Mouse (Mus musculus) CH12.LX (cell line): Measurements from ENCODE around the gene Tepsin. TPM values are rescaled to one million over a fixed set of nuclear protein-coding genes. Genes with fewer than 3 reads are reported as not detected.

Experiments used
- DNase-seq: peaks from one replicate; pipeline ENCODE4 v3.0.0-alpha.2; 2013; ENCODE audit errors: extremely low read depth
- H3K27ac ChIP-seq: 2 replicates; pipeline ENCODE4 v1.5.1; 2012; ENCODE audit warnings: low read depth, mild to moderate bottlenecking, control low read depth, moderate library complexity; ENCODE audit not compliant: insufficient read depth
- H3K27me3 ChIP-seq: replicated peaks from 2 replicates; pipeline ENCODE3; 2012; ENCODE audit warnings: inconsistent platforms
- H3K36me3 ChIP-seq, 2 experiments: replicated peaks in 1 of 2; 2 replicates each; pipeline versions ENCODE3 to v1.6.1; 2012; ENCODE audit warnings: inconsistent platforms in 1 of 2, low read length in 1 of 2, mild to moderate bottlenecking in 1 of 2, mixed read lengths in 1 of 2, moderate library complexity in 1 of 2; ENCODE audit not compliant: control insufficient read depth in 1 of 2, insufficient read depth in 1 of 2
- H3K4me1 ChIP-seq, 2 experiments: 2 replicates each; pipeline ENCODE4 v1.6.1; 2012; ENCODE audit warnings: inconsistent platforms in 1 of 2, moderate library complexity in 1 of 2; ENCODE audit not compliant: insufficient read depth in 2 of 2, control insufficient read depth in 1 of 2
- H3K4me2 ChIP-seq: 2 replicates; pipeline ENCODE4 v1.6.1; 2012; ENCODE audit warnings: low read depth, mild to moderate bottlenecking, control low read depth; ENCODE audit not compliant: poor library complexity, insufficient read depth, severe bottlenecking
- H3K4me3 ChIP-seq, 3 experiments: fragments of 150-350 bp in 1 of 3; sonication (generic) in 1 of 3; replicated peaks in 1 of 3; 2 replicates each; pipeline versions ENCODE3 to v1.5.1; 2011 to 2012; ENCODE audit warnings: low read depth in 2 of 3, low read length in 2 of 3, mild to moderate bottlenecking in 2 of 3, moderate library complexity in 2 of 3, control low read depth in 1 of 3, improper control_type of control experiment in 1 of 3, inconsistent platforms in 1 of 3, mixed read lengths in 1 of 3; ENCODE audit not compliant: poor library complexity in 1 of 3
- H3K79me2 ChIP-seq: replicated peaks from 2 replicates; pipeline ENCODE4 v1.6.1; 2012; ENCODE audit warnings: mild to moderate bottlenecking, moderate library complexity; ENCODE audit not compliant: control insufficient read depth, poor library complexity, insufficient read depth, severe bottlenecking; ENCODE audit errors: extremely low read depth
- H3K9ac ChIP-seq: 2 replicates; pipeline ENCODE4 v1.6.1; 2012; ENCODE audit warnings: low read depth, mild to moderate bottlenecking, control low read depth, moderate library complexity; ENCODE audit not compliant: insufficient read depth
- H3K9me3 ChIP-seq: replicated peaks from 2 replicates; pipeline ENCODE3; 2012; ENCODE audit warnings: low read length, inconsistent platforms, mixed read lengths
- CHD1 ChIP-seq: IDR thresholded peaks from 2 replicates; pipeline ENCODE4 v1.6.1; 2012; ENCODE audit warnings: low read depth, low read length, improper control_type of control experiment, inconsistent platforms
- CHD2 ChIP-seq: IDR thresholded peaks from 2 replicates; pipeline ENCODE4 v1.6.1; 2011; ENCODE audit warnings: low read length, improper control_type of control experiment
- CTCF ChIP-seq, 2 experiments: IDR thresholded peaks in 1 of 2; conservative IDR thresholded peaks in 1 of 2; 2 replicates each; pipeline ENCODE4 v1.5.1; 2011 to 2012; ENCODE audit warnings: low read depth in 2 of 2, low read length in 2 of 2, improper control_type of control experiment in 1 of 2, inconsistent platforms in 1 of 2, mild to moderate bottlenecking in 1 of 2, moderate library complexity in 1 of 2
- E2F4 ChIP-seq: IDR thresholded peaks from 2 replicates; pipeline ENCODE4 v1.6.1; 2011; ENCODE audit warnings: low read depth, low read length, improper control_type of control experiment; ENCODE audit not compliant: insufficient replicate concordance
- ELF1 ChIP-seq: IDR thresholded peaks from 2 replicates; pipeline ENCODE4 v1.6.1; 2014; ENCODE audit warnings: low read depth, mild to moderate bottlenecking, inconsistent platforms, low read length, improper control_type of control experiment
- EP300 ChIP-seq: IDR thresholded peaks from 2 replicates; pipeline ENCODE4 v1.6.1; 2011; ENCODE audit warnings: low read length, improper control_type of control experiment
- ETS1 ChIP-seq: conservative IDR thresholded peaks from 2 replicates; pipeline ENCODE4 v1.6.1; 2012; ENCODE audit warnings: low read depth, mild to moderate bottlenecking, inconsistent platforms, low read length, improper control_type of control experiment, moderate library complexity
- IRF4 ChIP-seq: IDR thresholded peaks from 2 replicates; pipeline ENCODE4 v1.6.1; 2014; ENCODE audit warnings: low read depth, mild to moderate bottlenecking, inconsistent platforms, low read length, improper control_type of control experiment
- JUN ChIP-seq: IDR thresholded peaks from 2 replicates; pipeline ENCODE4 v1.6.1; 2011; ENCODE audit warnings: low read depth, mild to moderate bottlenecking, low read length, improper control_type of control experiment, moderate library complexity; ENCODE audit not compliant: insufficient read depth
- MAFK ChIP-seq: IDR thresholded peaks from 2 replicates; pipeline ENCODE4 v1.6.1; 2011; ENCODE audit warnings: low read length, improper control_type of control experiment; ENCODE audit not compliant: insufficient replicate concordance
- MAZ ChIP-seq: IDR thresholded peaks from 2 replicates; pipeline ENCODE4 v1.6.1; 2012; ENCODE audit warnings: low read depth, mild to moderate bottlenecking, inconsistent platforms, low read length, improper control_type of control experiment, moderate library complexity
- MEF2A ChIP-seq: IDR thresholded peaks from 2 replicates; pipeline ENCODE4 v1.6.1; 2014; ENCODE audit warnings: low read depth, mild to moderate bottlenecking, inconsistent platforms, low read length, improper control_type of control experiment, borderline replicate concordance
- MYC ChIP-seq: IDR thresholded peaks from 2 replicates; pipeline ENCODE4 v1.6.1; 2011; ENCODE audit warnings: low read depth, mild to moderate bottlenecking, improper control_type of control experiment, low read length
- POLR2AphosphoS2 ChIP-seq: IDR thresholded peaks from 2 replicates; pipeline ENCODE4 v1.6.1; 2011; ENCODE audit warnings: low read depth, low read length, improper control_type of control experiment
- RAD21 ChIP-seq: IDR thresholded peaks from 2 replicates; pipeline ENCODE4 v1.6.1; 2011; ENCODE audit warnings: low read depth, mild to moderate bottlenecking, low read length, improper control_type of control experiment, moderate library complexity
- RCOR1 ChIP-seq: conservative IDR thresholded peaks from 2 replicates; pipeline ENCODE4 v1.6.1; 2012; ENCODE audit warnings: low read depth, mild to moderate bottlenecking, inconsistent platforms, low read length, improper control_type of control experiment
- SMC3 ChIP-seq: IDR thresholded peaks from 2 replicates; pipeline ENCODE4 v1.6.1; 2011; ENCODE audit warnings: low read depth, low read length, improper control_type of control experiment
- TBP ChIP-seq: conservative IDR thresholded peaks from 2 replicates; pipeline ENCODE4 v1.6.1; 2011; ENCODE audit warnings: low read depth, low read length, improper control_type of control experiment
- TCF12 ChIP-seq: IDR thresholded peaks from 2 replicates; pipeline ENCODE4 v1.6.1; 2014; ENCODE audit warnings: low read depth, mild to moderate bottlenecking, inconsistent platforms, low read length, improper control_type of control experiment
- UBTF ChIP-seq: IDR thresholded peaks from 2 replicates; pipeline ENCODE4 v1.6.1; 2012; ENCODE audit warnings: low read depth, mild to moderate bottlenecking, inconsistent platforms, low read length, improper control_type of control experiment, moderate library complexity
- USF2 ChIP-seq: conservative IDR thresholded peaks from 2 replicates; pipeline ENCODE4 v1.6.1; 2011; ENCODE audit warnings: low read depth, low read length, improper control_type of control experiment
- ZKSCAN1 ChIP-seq: IDR thresholded peaks from 2 replicates; pipeline ENCODE4 v1.6.1; 2012; ENCODE audit warnings: low read depth, inconsistent platforms, low read length, improper control_type of control experiment, borderline replicate concordance
- ZMIZ1 ChIP-seq: IDR thresholded peaks from 2 replicates; pipeline ENCODE4 v1.6.1; 2012; ENCODE audit warnings: low read depth, mild to moderate bottlenecking, inconsistent platforms, low read length, improper control_type of control experiment
- ZNF384 ChIP-seq: IDR thresholded peaks from 2 replicates; pipeline ENCODE4 v1.6.1; 2012; ENCODE audit warnings: low read depth, low read length, improper control_type of control experiment, inconsistent platforms
- dilution Hi-C: fragments of 300-500 bp; cut with MboI; formaldehyde crosslinking; loops from 2 replicates; pipeline ENCODE4 v1.14.3; 2020; ENCODE audit warnings: low sequenced_read_pairs; ENCODE audit not compliant: extremely low pct_unique_long_range_greater_than_20kb, extremely low pct_ligation_motif_present
- in situ Hi-C: fragments of 300-500 bp; cut with MboI; formaldehyde crosslinking; loops from 3 replicates; pipeline ENCODE4 v1.14.3; 2019; ENCODE audit warnings: low sequenced_read_pairs, low pct_ligation_motif_present, low pct_unique_long_range_greater_than_20kb, mixed read lengths
- polyA plus RNA-seq: library from polyadenylated mRNA; unstranded; fragments of >175 nt; gene quantifications from 2 replicates; pipeline ENCODE4 v1.2.1, GENCODE M21; 2012; ENCODE audit warnings: low read depth; ENCODE audit not compliant: insufficient read length
- total RNA-seq, 2 experiments: library from RNA; depleted of rRNA; stranded (reverse); fragments of 300-350 nt in 1 of 2; fragments of >200 nt in 1 of 2; gene quantifications; 2 replicates each; pipeline ENCODE4 v1.2.3; 2012 to 2014

Tepsin gene
- total and polyA plus RNA-seq, 3 experiments, result 13.7 to 22.1 (median 14.2) TPM

GRCm38 (mm10) chr11:120143708-120144497, 45.4 kb upstream of the Tepsin start:
- no peak overlapping the region for H3K27ac ChIP-seq
- H3K36me3 ChIP-seq, result peaks cover 37 to 88% of the 10 kb centered on the region in 2 experiments
- no peak overlapping the region for H3K4me2 ChIP-seq
- TF ChIP-seq RCOR1 (no peak), E2F4 (no peak), CHD1 (no peak), CTCF (conservative IDR thresholded peaks at IDR 0.05 in 1 of 2, IDR thresholded peaks at IDR 0.05 in 1 of 2; ENCODE audit: low read depth in 2 of 2, low read length in 2 of 2) (no peak), MEF2A (no peak)
- TF ChIP-seq, all 38 proteins: peak for 0
- dilution Hi-C loops, result no loop called here
- no peak overlapping the region for H3K9ac ChIP-seq
- peaks cover under 1 to 50% of the 10 kb centered on the region in 2 experiments; a peak in 3 of 4 replicates for H3K4me1 ChIP-seq
- H3K79me2 ChIP-seq, result peaks cover 29% of the 10 kb centered on the region
- no peak overlapping the region for H3K4me3 ChIP-seq
- no peak for DNase-seq
- no peaks in the 10 kb centered on the region for H3K27me3 ChIP-seq
- in situ Hi-C loops, result no loop called here
- no peaks in the 10 kb centered on the region for H3K9me3 ChIP-seq

- H3K27ac ChIP-seq, result no peak overlapping the region
- in situ Hi-C loops, result no loop called here
- dilution Hi-C loops, result no loop called here
- peaks cover 17% of the 10 kb centered on the region for H3K79me2 ChIP-seq
- H3K4me3 ChIP-seq, result no peak overlapping the region
- no peaks in the 10 kb centered on the region for H3K9me3 ChIP-seq
- H3K4me1 ChIP-seq, result peaks cover 0 to 40% of the 10 kb centered on the region in 2 experiments; a peak in 2 of 4 replicates
- no peak overlapping the region for H3K4me2 ChIP-seq
- TF ChIP-seq SMC3, result 0 out of 2 replicates have a peak, but pooled peaks have one; percentile 4
- TF ChIP-seq RAD21, result peak; percentile 18
- TF ChIP-seq CTCF (conservative IDR thresholded peaks at IDR 0.05 in 1 of 2, IDR thresholded peaks at IDR 0.05 in 1 of 2; ENCODE audit: low read depth in 2 of 2, low read length in 2 of 2), result peak in 1 of 2 experiments; percentile 37; a peak in 2 of 4 replicates
- TF ChIP-seq TBP, result no peak
- no peak for TF ChIP-seq CHD2
- TF ChIP-seq ZNF384, result peak; percentile 83
- TF ChIP-seq, all 38 proteins: peak for 4
- Histone ChIP-seq H3K27me3 (no peaks in the 10 kb centered on the region), H3K36me3 (peaks cover 46 to 92% of the 10 kb centered on the region in 2 experiments), H3K9ac (no peak overlapping the region)
- no peak for DNase-seq
Observed at GRCm38 (mm10) chr11:120142601-120143051, 44.1 kb upstream of the Tepsin start.

- Histone ChIP-seq H3K4me1 (peaks cover 0 to 33% of the 10 kb centered on the region in 2 experiments; a peak in 2 of 4 replicates), H3K27ac (no peak overlapping the region), H3K27me3 (no peaks in the 10 kb centered on the region), H3K4me3 (no peak overlapping the region), H3K9ac (no peak overlapping the region), H3K36me3 (peaks cover 53 to 90% of the 10 kb centered on the region in 2 experiments), H3K9me3 (no peaks in the 10 kb centered on the region), H3K4me2 (no peak overlapping the region), H3K79me2 (no peaks in the 10 kb centered on the region)
- in situ Hi-C loops, result no loop called here
- no peak for DNase-seq
- dilution Hi-C loops, result no loop called here
- no peak for TF ChIP-seq JUN
- TF ChIP-seq USF2, result no peak
- TF ChIP-seq MYC, result no peak
- TF ChIP-seq UBTF, result no peak
- no peak for TF ChIP-seq ZKSCAN1
- no peak for TF ChIP-seq MAZ
- TF ChIP-seq ETS1, result no peak
- TF ChIP-seq ZMIZ1, result no peak
- TF ChIP-seq TCF12, result no peak
- no peak for TF ChIP-seq ELF1
- TF ChIP-seq IRF4, result no peak
- no peak for TF ChIP-seq POLR2AphosphoS2
- no peak for TF ChIP-seq EP300
- no peak for TF ChIP-seq MAFK
Observed at GRCm38 (mm10) chr11:120140255-120140654, 41.7 kb upstream of the Tepsin start.
